ENCODE assay signal across 12 mouse cellular contexts in genomic region chr4:87422588-87422987, GRCm38 (mm10).
DNase-seq lines count a peak whose midpoint lies in the region; ATAC-seq and TF ChIP-seq lines count a peak whose summit lies in the region.
"Had no signal": no experiment of that assay in that cellular context is flagged by ENCODE, and none has a peak within 500 bp of the region (broad histone marks: within the 10 kb centered on the region; RNA-seq: fewer than 3 reads in every experiment).

No protein-coding gene starts in this region.

- no peaks in the 10 kb centered on the region for H3K27me3 ChIP-seq in forebrain, embryonic 13.5 days
- H3K27me3 ChIP-seq in forebrain, embryonic 10.5 days (ENCODE audit: poor library complexity, severe bottlenecking): no peaks in the 10 kb centered on the region
- no peaks in the 10 kb centered on the region for H3K27me3 ChIP-seq in hindbrain, postnatal 0 days (ENCODE audit: insufficient read depth, low read length)

- 0 out of 2 replicates have a peak, but pooled peaks have one; percentile 30 for ATAC-seq in forebrain, embryonic 13.5 days
- peak; percentile 51 for ATAC-seq in hindbrain, postnatal 0 days

- no peak for DNase-seq in forebrain, embryonic 10.5 days (ENCODE audit: extremely low spot score, low spot score)
- DNase-seq in Muller cell, postnatal 12 days (ENCODE audit: inconsistent ontology term): peak; percentile 30
- peak; percentile 30 for DNase-seq in embryo, embryonic 10.5 days (ENCODE audit: low spot score)
- peak; percentile 52 for DNase-seq in hindbrain, postnatal 0 days (ENCODE audit: low spot score)
- no peak for DNase-seq in heart, adult 9 months (ENCODE audit: low spot score in 2 of 2)
- DNase-seq in urinary bladder, postnatal 4 days (ENCODE audit: low spot score in 2 of 2): no peak
- DNase-seq in adrenal gland, postnatal 10 days: no peak
- DNase-seq: adrenal gland, adult 8-10 months; heart, adult 18-20 months; heart, postnatal 4 days; lung, adult 18-20 months had no signal

- no peak overlapping the region for H3K4me3 ChIP-seq in forebrain, embryonic 13.5 days
- no peak overlapping the region for H3K4me3 ChIP-seq in forebrain, embryonic 10.5 days
- H3K4me3 ChIP-seq in hindbrain, postnatal 0 days (ENCODE audit: low read length): no peak overlapping the region

- H3K36me3 ChIP-seq in forebrain, embryonic 13.5 days (ENCODE audit: poor library complexity, severe bottlenecking): no peaks in the 10 kb centered on the region
- no peaks in the 10 kb centered on the region for H3K36me3 ChIP-seq in forebrain, embryonic 10.5 days (replicated peaks)
- H3K36me3 ChIP-seq in hindbrain, postnatal 0 days (ENCODE audit: insufficient read depth, low read length): no peaks in the 10 kb centered on the region

- H3K4me1 ChIP-seq in forebrain, embryonic 13.5 days: peaks cover 11% of the 10 kb centered on the region
- peaks cover 11% of the 10 kb centered on the region for H3K4me1 ChIP-seq in forebrain, embryonic 10.5 days
- H3K4me1 ChIP-seq in hindbrain, postnatal 0 days (ENCODE audit: insufficient read depth, low read length): 0 out of 2 replicates have a peak, but pooled peaks cover 2% of the 10 kb centered on the region

- 19% methylated on average over 6 of the region's 6 CpGs for WGBS in forebrain, embryonic 13.5 days
- WGBS in forebrain, embryonic 10.5 days: 47% methylated on average over 6 of the region's 6 CpGs
- WGBS in hindbrain, postnatal 0 days: 25% methylated on average over 6 of the region's 6 CpGs

- H3K4me2 ChIP-seq in forebrain, embryonic 13.5 days: no peak overlapping the region
- H3K4me2 ChIP-seq in hindbrain, postnatal 0 days (ENCODE audit: low read depth, low read length): no peak overlapping the region

- no peak for TF ChIP-seq CTCF in hindbrain, postnatal 0 days (IDR thresholded peaks at IDR 0.05; ENCODE audit: low read depth)

- no peak overlapping the region for H3K9ac ChIP-seq in forebrain, embryonic 13.5 days
- H3K9ac ChIP-seq in hindbrain, postnatal 0 days (replicated peaks; ENCODE audit: low read length): no peak overlapping the region

- no peak overlapping the region for H3K27ac ChIP-seq in forebrain, embryonic 13.5 days
- H3K27ac ChIP-seq in forebrain, embryonic 10.5 days: no peak overlapping the region
- no peak overlapping the region for H3K27ac ChIP-seq in hindbrain, postnatal 0 days

- H3K9me3 ChIP-seq in forebrain, embryonic 13.5 days (replicated peaks): no peaks in the 10 kb centered on the region
- H3K9me3 ChIP-seq in forebrain, embryonic 10.5 days: no peaks in the 10 kb centered on the region
- no peaks in the 10 kb centered on the region for H3K9me3 ChIP-seq in hindbrain, postnatal 0 days (ENCODE audit: low read length)

Comparison
In these comparisons a context has a peak if more than half of its experiments do, and no peak if none do; other contexts are left out.
1. DNase-seq: peak in Muller cell, postnatal 12 days (single experiment), embryo, embryonic 10.5 days (single experiment) and hindbrain, postnatal 0 days (single experiment); none in forebrain, embryonic 10.5 days (single experiment), heart, adult 9 months (0 of 2), urinary bladder, postnatal 4 days (0 of 2) and adrenal gland, postnatal 10 days (single experiment).